Mouse (Mus musculus) kidney, adult 2 months (tissue): ENCODE results near the gene Trim30b.

Experiments used
- CTCF ChIP-seq: fragments of 200-500 bp; conservative IDR thresholded peaks from 2 replicates; pipeline ENCODE4 v1.5.1; 2011; ENCODE audit warnings: low read depth, mild to moderate bottlenecking, control low read depth, low read length, moderate library complexity, mixed read lengths; ENCODE audit not compliant: insufficient read depth, insufficient read length
- POLR2A ChIP-seq: fragments of 200-500 bp; IDR thresholded peaks from one replicate; pipeline ENCODE4 v1.6.1; 2011; ENCODE audit warnings: low read depth, low read length, control low read depth

GRCm38 (mm10) chr7:104366339-104366738, 3.3 kb downstream of the Trim30b start:
- no peak for TF ChIP-seq CTCF
- TF ChIP-seq POLR2A, result no peak
